Mouse (Mus musculus) olfactory bulb, adult 2 months (tissue): ENCODE data around the gene Slc22a18.

Experiments
- CTCF ChIP-seq: fragments of 200-500 bp; IDR thresholded peaks from 2 replicates; pipeline ENCODE4 v1.5.1; 2012; ENCODE audit warnings: low read depth, mild to moderate bottlenecking, low read length, moderate library complexity; ENCODE audit not compliant: insufficient read depth
- POLR2A ChIP-seq: fragments of 200-500 bp; IDR thresholded peaks from 2 replicates; pipeline ENCODE4 v1.6.1; 2012; ENCODE audit warnings: mild to moderate bottlenecking, low read depth, low read length, moderate library complexity; ENCODE audit not compliant: insufficient read depth

- TF ChIP-seq CTCF = no peak
- no peak for TF ChIP-seq POLR2A
Observed at GRCm38 (mm10) chr7:143519333-143519732, 45.8 kb downstream of the Slc22a18 start.
